Mouse (Mus musculus): ENCODE data around the gene Rcbtb2. TPM values are rescaled to one million over a fixed set of nuclear protein-coding genes. Genes with fewer than 3 reads are reported as not detected.
"Not testable (repeated sequence)": the region's sequence is repeated elsewhere in the genome, so short reads cannot be mapped to it uniquely, and the experiment has no call there.

Rcbtb2 gene
- polyA plus RNA-seq, 1 experiment, result 0.24 TPM

GRCm38 (mm10) chr14:73102270-73102865 is 20.5 kb upstream of the Rcbtb2 start:
- no peak overlapping the region for H3K4me3 ChIP-seq (replicated peaks)
- H3K36me3 ChIP-seq (ENCODE audit: control insufficient read depth), result no peaks in the 10 kb centered on the region
- H3K27me3 ChIP-seq (ENCODE audit: control insufficient read depth), result no peaks in the 10 kb centered on the region; the same call in 1 of the 2 replicates
- TF ChIP-seq TAL1 (IDR thresholded peaks at IDR 0.05; ENCODE audit: low read length), result no peak
- H3K9me3 ChIP-seq (ENCODE audit: control insufficient read depth, low read length), result no peaks in the 10 kb centered on the region
- no peaks in the 10 kb centered on the region for H3K4me1 ChIP-seq (ENCODE audit: control insufficient read depth)

DNA sequence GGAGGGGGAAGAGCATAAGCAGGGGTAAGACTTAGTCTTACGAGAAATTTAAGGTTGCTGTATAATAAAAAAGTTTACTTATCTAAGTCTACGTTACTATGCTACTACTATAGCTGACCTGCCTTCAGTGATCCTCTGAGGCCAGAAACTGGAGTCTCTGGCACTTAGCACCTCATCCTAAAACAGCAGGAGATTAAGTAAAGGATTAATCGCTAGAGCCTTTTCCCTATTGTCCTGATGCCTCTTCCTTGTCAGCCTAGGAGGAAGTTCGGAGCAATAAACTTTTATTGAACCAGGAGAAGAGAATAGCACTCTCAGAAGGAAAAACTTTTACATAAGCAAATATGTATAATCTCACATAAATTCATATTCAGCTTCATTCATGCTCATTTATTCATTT is 19.9 kb upstream of the Rcbtb2 start:
- H3K4me3 ChIP-seq (replicated peaks); H3K4me1 ChIP-seq (ENCODE audit: control insufficient read depth); H3K9me3 ChIP-seq (ENCODE audit: control insufficient read depth, low read length); H3K27me3 ChIP-seq (ENCODE audit: control insufficient read depth); H3K36me3 ChIP-seq (ENCODE audit: control insufficient read depth): not testable (repeated sequence)

- TF ChIP-seq GATA1 (IDR thresholded peaks at IDR 0.05; ENCODE audit: low read length) (no peak), TAL1 (IDR thresholded peaks at IDR 0.05; ENCODE audit: low read length) (no peak)
- no peak overlapping the region for H3K4me3 ChIP-seq (replicated peaks)
- no peaks in the 10 kb centered on the region for H3K9me3 ChIP-seq (ENCODE audit: control insufficient read depth, low read length)
- no peaks in the 10 kb centered on the region for H3K36me3 ChIP-seq (ENCODE audit: control insufficient read depth)
- no peaks in the 10 kb centered on the region; the same call in 1 of the 2 replicates for H3K27me3 ChIP-seq (ENCODE audit: control insufficient read depth)
- H3K4me1 ChIP-seq (ENCODE audit: control insufficient read depth), result no peaks in the 10 kb centered on the region
Measured at GRCm38 (mm10) chr14:73104913-73105312, 17.9 kb upstream of the Rcbtb2 start.

DNA sequence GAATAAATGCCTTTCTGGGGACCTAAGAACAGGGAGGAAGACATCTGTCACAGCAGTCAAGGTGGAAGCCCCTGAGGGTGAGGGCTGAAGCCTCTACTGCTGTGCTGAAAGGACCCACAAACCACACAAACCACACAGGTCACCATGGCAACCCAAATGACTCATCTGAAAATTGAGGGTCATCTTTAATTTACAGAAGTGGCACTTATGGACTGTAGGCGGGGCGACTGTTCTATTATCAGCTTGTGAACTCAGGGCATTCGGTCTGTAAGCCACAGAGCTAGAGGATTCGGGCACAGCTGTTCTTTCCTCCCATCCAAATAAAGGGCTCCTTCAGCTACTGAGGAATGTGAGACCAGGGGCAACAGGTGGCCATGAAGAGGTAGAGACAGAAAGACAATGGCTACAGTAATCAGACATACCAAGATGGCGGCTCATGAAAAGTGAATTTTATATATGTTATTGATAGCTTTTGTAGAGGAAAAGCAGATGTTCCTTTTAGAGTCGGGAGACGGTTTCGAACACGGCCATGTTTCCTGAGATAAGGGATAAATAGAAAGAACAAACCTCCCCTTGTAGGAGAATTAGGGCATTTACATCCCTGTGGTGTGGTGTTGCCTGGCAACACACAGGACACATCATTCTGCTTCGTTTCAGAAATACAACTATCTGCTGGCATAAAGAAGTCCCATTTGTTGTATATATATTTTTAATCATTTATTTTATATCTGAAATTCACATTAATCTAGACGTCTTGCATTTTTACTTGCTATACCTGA is 17.2 kb upstream of the Rcbtb2 start:
- no peak for TF ChIP-seq GATA1 (IDR thresholded peaks at IDR 0.05; ENCODE audit: low read length)
- TF ChIP-seq TAL1 (IDR thresholded peaks at IDR 0.05; ENCODE audit: low read length), result no peak
- H3K27me3 ChIP-seq (ENCODE audit: control insufficient read depth), result no peaks in the 10 kb centered on the region; the same call in 1 of the 2 replicates
- no peaks in the 10 kb centered on the region for H3K4me1 ChIP-seq (ENCODE audit: control insufficient read depth)
- no peaks in the 10 kb centered on the region for H3K9me3 ChIP-seq (ENCODE audit: control insufficient read depth, low read length)
- H3K36me3 ChIP-seq (ENCODE audit: control insufficient read depth), result no peaks in the 10 kb centered on the region
- H3K4me3 ChIP-seq (replicated peaks), result no peak overlapping the region

- Histone ChIP-seq H3K9me3 (ENCODE audit: control insufficient read depth, low read length) (no peaks in the 10 kb centered on the region), H3K27me3 (ENCODE audit: control insufficient read depth) (no peaks in the 10 kb centered on the region; the same call in 1 of the 2 replicates), H3K4me1 (ENCODE audit: control insufficient read depth) (no peaks in the 10 kb centered on the region), H3K4me3 (replicated peaks) (no peak overlapping the region), H3K36me3 (ENCODE audit: control insufficient read depth) (no peaks in the 10 kb centered on the region)
- TF ChIP-seq GATA1 (IDR thresholded peaks at IDR 0.05; ENCODE audit: low read length) (no peak), TAL1 (IDR thresholded peaks at IDR 0.05; ENCODE audit: low read length) (no peak)
Measured at GRCm38 (mm10) chr14:73106234-73106711, 16.6 kb upstream of the Rcbtb2 start.

GRCm38 (mm10) chr14:73106957-73107356 is 15.9 kb upstream of the Rcbtb2 start:
- no peak overlapping the region for H3K4me3 ChIP-seq (replicated peaks)
- H3K27me3 ChIP-seq (ENCODE audit: control insufficient read depth), result no peaks in the 10 kb centered on the region; the same call in 1 of the 2 replicates
- H3K9me3 ChIP-seq (ENCODE audit: control insufficient read depth, low read length), result no peaks in the 10 kb centered on the region
- H3K4me1 ChIP-seq (ENCODE audit: control insufficient read depth), result no peaks in the 10 kb centered on the region
- no peaks in the 10 kb centered on the region for H3K36me3 ChIP-seq (ENCODE audit: control insufficient read depth)
- TF ChIP-seq TAL1 (IDR thresholded peaks at IDR 0.05; ENCODE audit: low read length) (no peak), GATA1 (IDR thresholded peaks at IDR 0.05; ENCODE audit: low read length) (no peak)

GRCm38 (mm10) chr14:73107371-73107770 is 15.5 kb upstream of the Rcbtb2 start:
- Histone ChIP-seq H3K9me3 (ENCODE audit: control insufficient read depth, low read length) (no peaks in the 10 kb centered on the region), H3K27me3 (ENCODE audit: control insufficient read depth) (no peaks in the 10 kb centered on the region; the same call in 1 of the 2 replicates), H3K4me1 (ENCODE audit: control insufficient read depth) (no peaks in the 10 kb centered on the region; the same call in 1 of the 2 replicates), H3K4me3 (replicated peaks) (no peak overlapping the region), H3K36me3 (ENCODE audit: control insufficient read depth) (no peaks in the 10 kb centered on the region)
- TF ChIP-seq GATA1 (IDR thresholded peaks at IDR 0.05; ENCODE audit: low read length), result no peak
- no peak for TF ChIP-seq TAL1 (IDR thresholded peaks at IDR 0.05; ENCODE audit: low read length)

DNA sequence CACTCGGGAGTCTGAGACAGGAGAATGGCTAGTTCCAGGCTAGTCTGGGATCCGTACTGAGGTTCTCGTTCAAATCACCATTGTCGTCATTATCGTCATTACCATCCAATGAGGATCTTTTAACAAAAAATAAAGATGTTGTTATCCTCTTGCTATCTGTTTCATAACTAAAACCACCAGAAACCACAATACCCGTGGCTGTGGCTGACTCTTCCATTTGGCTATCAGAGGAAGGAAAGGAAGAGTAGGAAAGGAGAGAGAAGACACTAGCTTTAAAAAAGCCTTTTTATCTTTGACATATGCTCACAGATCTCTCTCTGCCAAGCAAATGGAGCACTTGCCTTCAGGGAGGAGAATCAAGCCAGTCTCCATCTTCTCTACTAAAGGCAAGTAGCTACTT is 14.9 kb upstream of the Rcbtb2 start:
- H3K9me3 ChIP-seq (ENCODE audit: control insufficient read depth, low read length), result no peaks in the 10 kb centered on the region
- no peaks in the 10 kb centered on the region; the same call in 1 of the 2 replicates for H3K27me3 ChIP-seq (ENCODE audit: control insufficient read depth)
- no peaks in the 10 kb centered on the region; the same call in 1 of the 2 replicates for H3K4me1 ChIP-seq (ENCODE audit: control insufficient read depth)
- TF ChIP-seq GATA1 (IDR thresholded peaks at IDR 0.05; ENCODE audit: low read length), result no peak
- no peaks in the 10 kb centered on the region for H3K36me3 ChIP-seq (ENCODE audit: control insufficient read depth)
- no peak overlapping the region for H3K4me3 ChIP-seq (replicated peaks)

DNA sequence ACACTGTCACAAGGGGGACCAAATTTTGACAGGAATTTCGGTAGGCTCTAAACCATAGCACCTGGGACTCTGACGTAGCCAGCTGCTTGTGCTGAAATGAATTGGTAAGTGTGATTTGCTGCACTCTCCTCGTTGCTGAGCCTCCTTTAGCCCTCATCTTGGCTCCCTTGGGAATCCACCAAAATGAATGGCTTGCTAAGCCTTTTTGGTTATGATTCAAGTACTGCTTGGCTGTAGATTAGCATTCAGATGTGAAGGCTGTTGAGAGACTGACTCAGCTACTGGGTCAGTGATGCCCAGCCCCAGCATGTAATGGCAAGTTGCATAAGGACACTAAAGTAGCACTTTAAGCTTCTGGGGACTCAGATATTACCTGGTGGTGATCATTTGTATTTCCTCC is 12.2 kb upstream of the Rcbtb2 start:
- H3K36me3 ChIP-seq (ENCODE audit: control insufficient read depth), result no peaks in the 10 kb centered on the region
- H3K4me3 ChIP-seq (replicated peaks), result no peak overlapping the region
- no peak for TF ChIP-seq TAL1 (IDR thresholded peaks at IDR 0.05; ENCODE audit: low read length)
- TF ChIP-seq GATA1 (IDR thresholded peaks at IDR 0.05; ENCODE audit: low read length), result no peak
- H3K4me1 ChIP-seq (ENCODE audit: control insufficient read depth), result no peaks in the 10 kb centered on the region; the same call in 1 of the 2 replicates
- H3K9me3 ChIP-seq (ENCODE audit: control insufficient read depth, low read length), result no peaks in the 10 kb centered on the region
- no peaks in the 10 kb centered on the region; the same call in 1 of the 2 replicates for H3K27me3 ChIP-seq (ENCODE audit: control insufficient read depth)

All from erythroblast, embryonic 14.5 days (primary cell).